Mouse (Mus musculus) cerebellum, adult (tissue): ENCODE results near the gene Aldh1l1.

Experiments used
- ATAC-seq: cut with Nextera tagmentation; 2 replicates; pipeline ENCODE4 v1.9.2; 2017; ENCODE audit warnings: mild to moderate bottlenecking, moderate library complexity, mixed read lengths; ENCODE audit not compliant: insufficient number of reproducible peaks, low FRiP score, low TSS enrichment

The Aldh1l1 gene

DNA sequence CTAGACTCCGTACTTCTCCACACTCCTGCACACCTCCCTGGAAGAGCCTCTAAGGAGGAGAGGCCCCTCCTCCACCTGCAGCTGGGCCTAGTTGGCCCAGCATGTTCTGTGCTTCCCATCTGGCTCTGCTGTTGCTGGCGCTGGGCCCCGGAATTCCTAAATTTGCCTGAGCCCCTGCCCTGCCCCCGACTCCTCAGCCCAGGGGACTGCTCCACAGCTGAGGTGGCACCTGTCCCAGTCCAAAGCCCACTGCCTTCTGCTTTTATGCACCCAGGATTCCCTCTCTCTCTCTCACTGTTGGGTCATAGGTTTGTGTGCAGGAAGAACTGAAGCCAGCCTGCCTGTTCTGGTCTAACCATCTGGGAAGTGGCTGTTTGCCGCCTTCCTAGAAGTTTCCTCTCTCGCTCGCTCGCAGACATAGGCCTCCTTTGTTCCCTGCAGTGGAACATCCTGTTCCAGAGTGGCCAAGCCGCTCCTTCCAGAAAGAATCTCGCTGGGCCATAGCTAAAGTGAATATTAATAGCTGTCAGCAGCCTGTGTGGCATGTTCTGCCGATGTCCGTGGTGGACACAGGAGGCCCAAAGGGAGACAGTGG, 15.2 kb upstream of the Aldh1l1 start:
- no peak for ATAC-seq

DNA sequence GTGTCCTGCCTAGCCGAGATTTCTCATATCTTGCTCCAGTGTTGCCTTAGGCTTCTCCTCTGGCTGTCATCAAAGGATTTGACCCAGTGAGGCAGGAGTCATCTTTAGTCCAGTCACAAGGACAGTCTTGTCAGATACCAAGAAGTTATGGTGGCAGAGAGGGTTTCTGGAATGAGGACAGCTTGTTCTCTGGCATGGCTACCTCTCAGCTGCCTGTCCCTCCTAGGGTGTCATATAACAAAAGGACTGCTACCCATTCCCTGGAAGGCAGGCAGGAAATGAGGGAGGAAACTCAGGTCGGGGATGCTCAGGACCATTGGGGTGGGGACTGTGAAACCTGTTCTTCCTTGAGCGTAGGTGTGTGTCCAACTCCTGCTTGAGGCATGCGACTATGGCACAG, 14.1 kb upstream of the Aldh1l1 start:
- ATAC-seq: no peak

DNA sequence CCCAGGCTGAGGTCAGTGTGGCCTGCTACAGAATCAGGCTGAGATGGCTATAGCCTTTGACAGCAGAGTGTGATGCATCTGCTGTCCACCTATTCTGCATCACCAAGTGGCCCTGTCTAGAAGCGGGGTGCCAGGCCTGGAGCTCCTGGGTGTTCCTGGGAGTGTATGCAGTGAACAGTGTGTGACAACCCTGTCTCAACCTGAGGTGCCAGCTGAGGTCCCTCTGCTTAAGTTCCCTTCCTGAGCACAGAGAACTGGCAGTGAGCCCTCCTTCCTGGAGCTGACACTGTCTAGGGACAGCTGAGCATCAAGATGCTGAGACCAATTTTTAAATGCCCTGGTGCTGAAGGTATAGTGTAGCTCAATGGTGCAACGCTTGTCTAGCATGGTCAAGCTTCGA, 13.5 kb upstream of the Aldh1l1 start:
- no peak for ATAC-seq

DNA sequence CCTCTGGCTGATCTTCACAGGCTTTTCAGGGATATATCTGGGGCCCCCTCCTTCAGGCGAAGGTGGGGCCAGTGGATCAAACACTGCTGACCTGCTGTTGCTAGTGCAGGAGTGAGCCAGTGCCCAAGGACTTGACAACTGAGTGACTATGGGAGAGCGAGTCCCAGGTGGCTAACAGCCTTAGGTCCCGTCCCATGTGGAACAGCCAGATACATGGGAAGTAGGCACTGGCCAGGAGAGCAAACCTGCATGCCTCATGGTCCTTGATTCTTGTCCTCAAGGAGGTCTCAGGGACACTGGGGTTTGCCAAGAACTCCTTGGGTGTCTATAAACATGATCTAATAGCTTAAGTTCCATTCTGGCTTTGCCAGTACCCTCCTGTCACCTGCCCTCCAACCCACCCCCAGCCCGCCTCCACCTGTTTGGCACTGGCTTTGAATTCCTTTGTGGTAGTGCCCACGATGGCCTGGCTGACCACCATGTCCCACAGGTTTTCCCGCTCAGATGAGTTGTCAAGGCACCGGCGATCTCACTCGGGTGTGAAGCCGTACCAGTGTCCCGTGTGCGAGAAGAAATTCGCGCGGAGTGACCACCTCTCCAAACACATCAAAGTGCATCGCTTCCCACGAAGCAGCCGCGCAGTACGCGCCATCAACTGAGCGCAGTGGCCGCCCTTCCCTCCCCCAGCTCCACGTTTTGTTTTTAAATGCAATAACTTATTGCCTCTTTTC, 12.4 kb upstream of the Aldh1l1 start:
- ATAC-seq: no peak

DNA sequence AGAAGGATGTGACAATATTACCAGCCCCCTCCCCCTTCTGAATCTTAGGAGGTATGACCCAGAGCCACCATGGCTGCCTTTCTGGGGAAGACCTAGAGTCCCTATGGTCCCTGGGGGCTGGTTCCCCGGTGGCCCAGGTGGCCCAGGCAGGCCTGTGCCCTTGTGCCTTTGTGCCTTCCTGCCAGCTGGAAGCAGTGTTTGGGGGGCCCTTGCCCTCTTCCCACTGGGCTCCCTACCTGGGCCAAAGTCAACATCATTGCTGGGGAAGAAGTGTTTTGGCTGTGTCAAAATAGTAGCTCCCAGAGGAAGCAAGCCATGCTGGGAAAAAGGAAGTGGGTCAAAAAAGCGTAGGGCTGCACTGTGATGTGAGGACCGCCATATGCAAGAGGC, 11.9 kb upstream of the Aldh1l1 start:
- no peak for ATAC-seq

DNA sequence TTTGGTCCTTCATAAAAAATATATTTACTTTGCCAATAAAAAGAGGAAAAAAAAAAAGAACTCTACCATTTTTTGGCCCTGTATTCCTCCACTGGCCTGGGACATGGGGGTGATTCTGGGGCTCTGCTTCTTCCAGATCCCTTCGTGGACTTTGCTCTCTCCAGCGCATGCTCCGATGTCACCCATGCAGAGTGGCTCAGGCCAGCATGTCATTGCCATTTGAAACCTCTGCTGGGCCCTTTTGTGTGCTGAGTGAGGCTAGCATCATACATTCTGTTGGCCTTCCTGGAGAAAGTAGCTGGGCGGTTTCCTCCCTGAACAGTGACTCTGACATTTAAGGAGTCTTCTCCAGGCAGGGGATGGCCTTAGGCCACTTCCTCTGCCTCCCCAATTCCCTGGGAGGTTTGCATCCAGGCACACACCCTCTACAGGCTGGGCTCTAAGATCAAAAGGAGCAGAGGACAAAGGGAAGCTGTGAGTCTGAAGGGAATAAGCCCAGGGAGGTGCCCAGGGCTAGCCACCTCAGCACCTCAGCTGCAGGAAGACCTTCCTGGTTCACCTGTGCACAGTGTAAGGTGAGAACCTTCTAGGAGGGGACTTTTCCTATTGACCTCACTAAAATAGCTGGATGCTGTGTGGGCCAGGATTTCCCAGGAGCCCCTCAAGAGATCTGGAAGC, 10.9 kb upstream of the Aldh1l1 start:
- no peak for ATAC-seq

DNA sequence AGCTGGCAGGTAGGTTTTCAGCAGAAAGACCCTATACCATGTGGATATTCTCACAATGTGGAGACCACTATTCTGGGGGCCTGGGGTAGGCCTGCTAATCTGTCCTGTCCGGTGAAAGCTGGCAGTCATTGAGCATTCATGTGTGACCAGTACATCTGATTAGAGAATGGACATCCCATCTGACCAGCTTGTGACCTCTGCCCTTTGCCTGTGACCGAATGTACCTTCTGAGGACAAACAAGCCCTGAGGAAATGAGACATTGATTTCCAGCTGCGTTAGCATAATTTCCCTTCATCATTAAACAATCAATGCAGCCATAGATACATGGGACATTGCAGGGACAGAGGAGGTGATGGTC, 10.4 kb upstream of the Aldh1l1 start:
- no peak for ATAC-seq

DNA sequence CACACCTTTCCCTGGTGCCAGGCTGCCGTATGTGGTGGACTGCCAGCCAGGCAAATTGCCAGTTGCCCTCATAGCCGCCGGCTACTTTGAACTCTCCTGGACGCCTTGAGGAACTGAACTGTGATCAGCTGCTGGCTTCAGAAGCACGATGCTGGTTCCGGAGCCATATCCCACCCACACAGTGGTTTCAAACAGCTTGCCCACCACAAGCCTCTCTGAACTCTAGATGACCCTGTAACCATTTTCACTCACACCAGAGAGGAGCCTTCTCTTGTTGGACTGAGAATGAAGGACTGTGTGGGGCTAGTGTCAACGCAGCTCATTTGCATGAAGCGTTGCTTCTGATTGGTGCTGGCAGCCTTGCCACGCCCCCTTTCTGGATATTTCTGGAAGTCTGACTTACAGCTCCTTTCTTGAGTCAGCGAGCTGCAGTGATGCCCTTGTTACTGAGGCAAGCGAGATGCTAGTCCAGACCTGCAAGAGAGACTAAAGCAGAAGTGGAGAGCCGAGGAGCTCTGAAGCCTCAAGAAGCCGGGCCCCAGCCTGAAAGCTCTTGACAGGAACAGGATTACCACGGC, 9.2 kb upstream of the Aldh1l1 start:
- no peak for ATAC-seq

DNA sequence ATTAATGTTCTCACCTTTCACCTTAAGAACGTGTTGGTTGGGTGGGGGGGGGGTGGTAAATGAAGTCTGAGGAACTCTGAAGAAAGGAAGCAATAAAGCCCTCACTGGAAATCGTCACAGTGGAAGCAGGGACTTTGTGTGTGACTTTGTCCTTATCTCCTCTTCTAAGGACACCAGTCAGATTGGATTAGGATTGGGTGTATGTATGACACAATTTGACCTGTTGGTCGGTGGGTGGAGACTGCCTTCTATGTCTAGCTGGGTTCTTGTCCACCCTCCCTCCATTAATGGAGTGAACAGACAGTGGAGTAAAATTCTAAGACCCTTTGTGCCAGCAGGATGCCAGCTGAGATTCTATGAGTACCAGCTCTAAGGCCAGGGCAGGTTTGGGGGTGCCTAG, 2.0 kb upstream of the Aldh1l1 start:
- no peak for ATAC-seq

DNA sequence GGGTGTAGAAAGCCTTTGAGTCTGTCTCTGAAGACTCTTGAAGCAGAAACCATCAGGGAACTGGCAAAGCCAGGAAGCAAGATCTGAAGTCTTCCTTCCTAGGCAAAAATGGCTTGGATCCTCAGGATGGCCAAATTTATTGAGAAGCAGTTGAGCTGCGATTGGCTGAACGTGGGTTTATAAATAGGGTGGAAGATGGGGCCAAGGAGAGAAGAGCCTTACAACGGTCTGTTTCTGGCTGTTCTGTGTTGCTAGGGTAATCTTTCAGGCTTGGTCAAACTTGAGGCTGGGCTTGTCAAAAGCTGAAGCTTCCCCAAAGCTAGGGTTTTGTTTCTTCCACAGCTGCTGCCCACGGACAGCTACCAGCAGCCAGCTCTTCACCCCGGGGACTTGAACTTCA, 1.4 kb upstream of the Aldh1l1 start:
- ATAC-seq: no peak

DNA sequence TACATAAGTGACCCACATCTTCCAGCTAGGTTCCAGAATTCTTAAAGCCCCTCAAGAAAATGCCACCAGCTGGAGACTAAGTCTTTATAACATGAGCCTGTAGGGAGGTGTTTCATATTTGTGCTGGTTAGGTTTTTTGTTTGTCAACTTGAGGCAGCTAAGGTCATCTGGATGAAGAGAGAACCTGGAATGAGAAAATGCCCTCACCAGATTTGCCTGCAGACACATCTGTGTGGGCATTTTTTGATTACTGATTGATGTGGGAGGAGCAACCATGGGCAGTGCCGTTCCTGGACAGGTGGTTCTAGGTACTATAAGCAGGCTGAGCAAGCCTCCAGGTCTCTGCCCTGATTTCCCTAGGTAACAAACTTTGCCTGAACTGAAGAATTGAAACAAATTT, 1.3 kb downstream of the Aldh1l1 start:
- no peak for ATAC-seq

DNA sequence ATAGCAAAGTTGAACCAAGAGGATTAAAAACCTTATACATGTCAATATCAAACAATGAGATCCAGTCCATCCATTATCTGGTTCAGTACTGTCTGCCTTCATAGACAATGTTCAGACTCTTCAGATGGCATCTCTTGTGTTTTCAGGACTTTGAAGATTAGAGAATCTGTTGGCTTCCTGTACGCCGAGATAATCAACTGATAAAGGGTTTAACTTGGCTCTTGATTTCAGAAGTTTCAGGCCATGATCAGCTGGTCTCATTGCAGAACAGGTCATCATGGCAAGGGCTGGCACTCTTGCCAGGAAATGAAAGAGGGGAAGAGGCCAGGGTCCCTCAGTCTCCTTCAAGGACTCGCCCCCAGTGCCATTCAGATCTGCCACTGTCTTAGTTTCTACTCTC, 3.3 kb downstream of the Aldh1l1 start:
- no peak for ATAC-seq

DNA sequence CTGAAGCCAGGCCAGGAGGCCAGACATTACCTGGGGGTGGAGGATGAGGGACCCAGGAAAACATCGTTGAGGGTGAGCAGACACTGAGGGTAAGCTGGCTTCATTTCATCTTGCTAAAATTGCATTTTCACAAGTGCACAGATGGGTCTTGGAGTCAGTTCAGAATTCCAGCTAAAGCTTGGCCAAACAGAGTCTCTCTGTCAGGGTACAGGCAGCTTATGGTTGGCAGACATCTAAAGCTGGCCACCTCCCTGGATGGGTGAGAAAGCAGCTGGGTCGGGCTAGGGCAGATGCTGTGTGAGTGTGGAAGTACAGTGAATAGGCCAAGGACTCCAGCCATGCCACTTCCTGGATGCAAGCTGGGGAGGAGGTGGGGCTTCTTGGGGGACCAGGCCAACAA, 4.7 kb downstream of the Aldh1l1 start:
- no peak for ATAC-seq

DNA sequence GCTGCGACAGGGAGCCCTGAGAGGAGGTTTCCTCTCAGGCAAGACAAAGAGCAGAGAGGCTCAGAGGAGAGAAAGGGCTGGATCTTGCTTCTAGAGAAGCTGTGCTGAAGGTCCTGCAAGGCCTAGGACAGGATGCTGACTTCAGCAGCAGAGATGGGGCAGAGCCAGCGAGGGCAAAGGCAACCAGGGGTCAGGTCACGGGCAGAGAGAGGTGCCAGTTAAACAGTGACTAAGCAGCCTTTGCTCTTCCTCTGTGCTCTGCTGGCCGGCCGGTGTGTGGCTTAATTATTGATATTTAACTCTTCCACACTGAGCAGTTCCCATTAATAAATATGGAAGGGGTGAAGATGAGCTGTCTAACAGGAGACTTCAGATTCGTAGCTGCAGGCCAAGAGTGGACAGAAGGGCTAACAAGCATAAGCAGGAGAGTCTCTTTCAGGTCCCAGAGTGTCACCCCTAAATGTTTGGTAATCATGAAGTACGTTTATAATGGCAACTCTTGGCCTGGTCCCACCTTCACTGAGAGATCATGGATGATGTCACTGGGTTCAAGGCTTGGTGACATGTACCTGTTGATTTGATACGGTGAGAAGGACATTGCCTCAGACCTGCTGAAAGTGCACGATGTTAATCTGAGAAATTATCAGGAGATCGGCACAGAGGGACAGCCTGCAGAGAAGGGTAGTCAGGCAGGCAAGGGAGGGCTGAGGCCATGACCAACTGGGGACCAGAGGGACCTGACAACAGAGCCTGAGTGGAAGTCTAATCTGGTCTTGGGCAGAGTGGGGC, 5.9 kb downstream of the Aldh1l1 start:
- ATAC-seq: no peak

DNA sequence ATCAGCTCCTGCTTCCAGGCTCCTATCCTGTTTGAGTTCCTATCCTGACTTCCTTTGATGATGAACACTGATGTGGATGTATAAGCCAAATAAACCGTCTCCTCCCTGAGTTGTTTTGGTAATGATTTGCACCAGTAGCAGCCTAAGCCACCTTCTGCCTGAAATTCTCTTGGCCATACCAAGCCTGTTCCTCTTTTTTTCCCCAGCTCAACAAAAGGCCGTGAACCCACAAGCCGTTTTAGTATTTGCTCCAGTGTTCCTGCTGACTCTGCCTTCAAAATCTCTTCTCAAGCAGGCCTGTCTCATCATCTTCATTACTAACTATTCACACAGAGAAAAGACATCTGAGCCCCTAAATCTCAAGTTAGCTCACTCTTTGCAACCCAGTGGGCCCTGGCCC, 7.9 kb downstream of the Aldh1l1 start:
- ATAC-seq: no peak

DNA sequence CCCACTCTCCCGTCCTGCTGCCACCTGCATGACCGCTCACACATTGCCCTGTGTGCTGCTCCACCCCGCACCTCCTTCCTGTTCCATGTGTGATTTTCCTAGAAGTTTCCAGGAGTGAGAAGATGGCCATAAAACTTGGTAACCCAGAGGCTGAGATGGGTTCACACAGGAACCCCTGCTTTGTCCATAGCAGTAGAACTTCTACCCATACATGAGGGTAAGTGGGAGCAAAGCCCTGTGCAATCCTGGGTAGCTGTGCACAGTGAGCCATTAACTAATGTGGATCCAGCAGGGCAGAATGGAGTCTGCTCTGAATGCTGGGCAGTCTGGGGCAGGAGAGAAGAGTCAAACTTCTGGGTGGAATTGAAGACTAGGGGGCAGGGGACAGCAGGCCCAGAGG, 8.3 kb downstream of the Aldh1l1 start:
- ATAC-seq: no peak

DNA sequence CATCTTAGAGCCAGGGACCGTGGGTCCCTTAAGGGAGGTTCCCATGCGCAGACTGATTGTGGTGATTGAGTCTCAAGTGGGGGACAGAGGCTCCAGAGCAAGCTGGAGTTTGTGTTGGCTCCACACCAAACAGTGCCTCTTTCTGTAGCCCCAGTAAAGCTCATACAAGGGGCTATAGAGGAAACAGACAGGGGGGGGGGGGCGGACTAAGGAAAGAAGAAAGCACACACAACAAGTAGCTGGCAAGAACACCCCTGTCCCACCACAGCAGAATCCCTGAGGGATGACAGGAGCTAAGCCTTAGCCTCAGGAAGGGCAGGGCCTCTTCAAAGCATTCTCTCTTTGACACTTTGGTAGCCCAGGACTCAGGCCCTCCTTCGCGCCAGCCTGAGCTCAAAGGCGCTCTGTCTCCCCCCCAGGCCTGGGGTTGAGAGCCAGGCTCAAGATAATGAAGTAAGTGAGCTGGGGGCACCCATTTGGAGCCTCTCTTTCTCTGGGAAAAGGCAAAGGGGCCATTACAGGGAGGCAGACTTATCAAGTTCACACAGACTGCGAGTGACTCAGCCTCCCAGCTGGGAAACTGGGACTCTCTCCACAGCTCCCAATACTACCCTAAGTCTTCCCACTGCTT, 9.2 kb downstream of the Aldh1l1 start:
- no peak for ATAC-seq

DNA sequence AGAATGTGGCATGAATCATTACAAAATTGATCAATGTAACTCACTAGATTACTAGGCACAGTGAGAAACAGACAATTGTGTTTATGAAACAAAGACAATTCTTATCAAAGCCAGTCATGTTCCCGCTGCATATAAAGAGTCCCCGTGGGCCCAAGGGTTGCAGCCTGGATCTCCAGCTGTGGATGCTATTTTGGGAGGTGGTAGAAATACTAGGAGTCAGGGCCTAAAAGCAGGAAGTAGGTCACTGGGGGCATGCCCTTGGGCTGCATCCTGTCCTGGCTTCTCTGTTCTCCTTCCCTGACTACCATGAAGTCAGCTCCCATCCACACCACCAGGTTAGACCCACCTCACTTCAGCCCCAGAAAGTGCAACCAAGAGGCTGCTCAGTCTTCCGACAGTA, 10.0 kb downstream of the Aldh1l1 start:
- no peak for ATAC-seq

DNA sequence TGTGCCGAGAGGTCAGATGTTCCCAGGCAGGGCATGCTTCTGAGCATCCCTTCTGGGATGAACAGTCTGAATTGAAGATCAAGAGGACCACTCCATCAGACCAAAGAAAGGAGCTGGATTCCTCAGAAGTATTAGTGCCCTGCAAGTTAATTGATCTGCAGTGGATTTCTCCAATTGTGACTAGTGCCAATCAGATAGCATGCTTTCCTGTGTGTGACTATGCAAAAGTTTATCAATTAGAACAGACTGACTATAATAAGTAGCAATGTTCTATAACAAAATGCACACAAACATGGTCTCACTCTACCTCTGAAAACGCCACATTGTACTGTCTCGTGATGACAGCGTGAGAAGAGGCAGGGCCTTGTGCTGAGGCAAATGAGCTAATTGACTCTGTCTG, 13.3 kb downstream of the Aldh1l1 start:
- no peak for ATAC-seq

DNA sequence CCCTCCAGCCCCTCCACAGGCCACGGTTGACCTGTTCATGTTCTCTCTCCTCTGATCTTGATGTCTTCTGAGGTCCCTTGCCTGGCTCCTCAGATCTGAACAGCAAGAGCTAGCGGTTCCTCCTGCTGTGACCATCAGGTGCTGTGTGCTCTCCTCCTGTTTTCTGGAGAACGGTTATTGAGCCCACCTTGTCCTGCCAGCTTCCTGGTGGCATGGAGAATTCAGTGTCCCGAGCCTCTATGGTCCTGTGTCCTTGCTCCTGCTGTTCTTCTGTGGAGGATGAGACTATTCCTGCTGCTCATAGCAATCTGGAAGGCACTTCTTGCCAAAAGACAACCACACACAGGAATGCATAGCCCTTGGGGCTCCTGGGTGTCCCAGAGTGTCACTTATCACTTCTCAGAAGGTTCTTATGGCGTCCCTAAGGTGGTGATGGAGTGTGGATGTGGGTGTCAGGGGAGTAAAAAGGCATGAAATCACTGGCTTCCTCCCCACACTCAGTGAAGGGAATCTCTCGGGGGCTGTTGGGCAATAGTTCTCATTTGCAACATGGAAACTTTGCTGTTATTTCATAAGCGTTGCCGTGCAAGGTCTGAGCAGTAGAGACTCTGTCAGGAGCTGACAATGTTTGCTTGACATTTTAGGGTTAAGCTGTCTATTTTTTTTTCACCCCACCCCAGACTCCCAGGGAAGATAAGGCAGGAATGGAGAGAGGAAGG, 15.2 kb downstream of the Aldh1l1 start:
- ATAC-seq: 0 out of 2 replicates have a peak, but pooled peaks have one; percentile 31
